Mouse (Mus musculus) layer of hippocampus, adult 2 months (tissue): Measurements from ENCODE around the gene Zc3h7b. TPM values are rescaled to one million over a fixed set of nuclear protein-coding genes. Genes with fewer than 3 reads are reported as not detected.

ENCODE experiments used
- DNase-seq, 2 experiments: peaks; one replicate each; pipeline ENCODE4 v3.0.0; 2022; ENCODE audit warnings: low spot score in 2 of 2
- H3K27ac ChIP-seq: fragments of 200-600 bp; 2 replicates; pipeline ENCODE4 v1.8.1; 2022
- H3K4me3 ChIP-seq: fragments of 200-600 bp; 2 replicates; pipeline ENCODE4 v1.8.1; 2022; ENCODE audit warnings: mild to moderate bottlenecking
- CTCF ChIP-seq: fragments of 200-600 bp; conservative IDR thresholded peaks from 2 replicates; pipeline ENCODE4 v1.8.1; 2022; ENCODE audit warnings: antibody characterized with exemption, mild to moderate bottlenecking, moderate library complexity
- total RNA-seq, 2 experiments: library from RNA; stranded (reverse); gene quantifications; 2 replicates each; pipeline ENCODE4 v1.2.3; 2021

Zc3h7b gene
- total RNA-seq, 2 experiments from 2014 or later: 140 to 145 TPM

DNA sequence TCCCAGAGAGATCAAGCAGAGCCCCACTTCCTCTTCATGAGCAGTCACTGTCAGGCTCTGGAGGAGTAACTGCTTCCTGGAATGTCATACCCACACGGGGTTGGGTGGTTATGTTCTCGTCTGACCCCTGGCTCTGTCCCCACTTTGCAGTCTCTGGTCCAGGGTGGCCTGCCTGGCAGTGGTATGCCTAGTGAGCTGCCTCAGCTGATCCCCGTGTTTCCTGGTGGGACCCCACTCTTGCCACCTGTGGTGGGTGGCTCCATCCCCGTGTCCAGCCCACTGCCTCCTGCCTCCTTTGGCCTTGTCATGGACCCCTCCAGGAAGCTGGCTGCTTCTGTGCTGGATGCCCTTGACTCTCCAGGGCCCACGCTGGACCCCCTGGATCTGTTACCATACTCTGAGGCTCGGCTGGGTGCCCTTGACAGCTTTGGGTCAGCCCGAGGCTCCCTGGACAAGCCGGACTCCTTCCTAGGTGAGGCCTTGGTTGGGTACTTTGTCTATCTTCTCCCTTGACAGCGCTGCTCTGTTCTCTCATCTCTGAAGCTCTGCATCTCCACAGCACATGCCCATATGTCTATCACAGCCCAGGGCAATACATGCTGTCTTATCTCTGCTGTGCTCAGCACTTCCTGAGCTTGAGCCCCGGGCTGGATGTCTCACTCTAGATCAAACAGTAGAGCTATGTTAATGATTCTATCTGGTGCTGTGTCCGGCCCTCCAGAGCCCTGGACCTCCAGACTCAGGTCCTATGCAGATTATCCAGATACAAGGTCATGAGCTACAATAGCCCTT lies 32.0 kb downstream of the Zc3h7b start:
- no peak overlapping the region for H3K4me3 ChIP-seq
- no peak for TF ChIP-seq CTCF

DNA sequence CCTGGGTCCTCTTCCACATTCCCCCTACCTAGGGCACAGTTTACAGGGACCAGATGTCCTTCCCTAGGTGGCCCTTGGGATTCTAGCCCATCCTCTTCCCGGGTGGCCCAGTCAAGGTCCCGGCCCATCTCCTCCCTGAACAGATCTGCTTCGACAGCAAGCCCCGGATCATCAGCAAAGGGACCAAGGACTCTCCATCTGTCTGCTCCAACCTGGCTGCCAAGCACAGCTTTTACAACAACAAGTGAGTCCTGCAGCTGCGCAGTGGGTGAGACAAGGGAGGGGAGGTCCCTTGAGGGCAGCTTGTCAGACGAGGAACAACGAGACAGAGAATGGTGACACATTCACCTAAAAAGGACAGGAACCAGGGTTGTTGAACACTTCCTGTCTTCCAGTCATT lies 37.0 kb downstream of the Zc3h7b start:
- peak in 1 of 2 experiments; percentile 50 for DNase-seq
- no peak for TF ChIP-seq CTCF

More for the DNA sequence above, 32.0 kb downstream of the Zc3h7b start:
- H3K27ac ChIP-seq: no peak overlapping the region
- DNase-seq: no peak

DNA sequence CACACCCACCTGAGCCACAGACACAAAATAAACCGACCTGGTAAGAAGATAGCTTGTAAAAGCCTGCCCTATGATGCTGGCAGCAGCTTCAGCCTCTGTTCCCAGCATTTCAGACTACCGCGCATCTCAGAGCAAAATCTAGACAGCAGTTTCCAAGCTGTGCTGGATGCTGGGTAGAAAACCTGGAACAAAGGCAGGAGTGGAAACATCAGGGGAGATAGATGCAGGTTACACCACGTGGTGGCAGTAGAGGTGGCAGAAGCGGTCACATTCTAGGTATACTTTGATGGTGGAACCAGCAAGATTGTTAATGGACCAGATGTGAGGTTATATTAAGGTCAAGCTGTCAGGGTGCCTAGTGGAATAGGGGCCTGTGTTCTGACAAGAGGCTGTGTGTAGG lies 39.9 kb downstream of the Zc3h7b start:
- H3K27ac ChIP-seq: no peak overlapping the region
- no peak for DNase-seq
- H3K4me3 ChIP-seq: no peak overlapping the region
- TF ChIP-seq CTCF: peak; percentile 49

More for the DNA sequence above, 37.0 kb downstream of the Zc3h7b start:
- H3K27ac ChIP-seq: peak overlapping the region; percentile 51; the same call in 1 of the 2 replicates
- no peak overlapping the region for H3K4me3 ChIP-seq

DNA sequence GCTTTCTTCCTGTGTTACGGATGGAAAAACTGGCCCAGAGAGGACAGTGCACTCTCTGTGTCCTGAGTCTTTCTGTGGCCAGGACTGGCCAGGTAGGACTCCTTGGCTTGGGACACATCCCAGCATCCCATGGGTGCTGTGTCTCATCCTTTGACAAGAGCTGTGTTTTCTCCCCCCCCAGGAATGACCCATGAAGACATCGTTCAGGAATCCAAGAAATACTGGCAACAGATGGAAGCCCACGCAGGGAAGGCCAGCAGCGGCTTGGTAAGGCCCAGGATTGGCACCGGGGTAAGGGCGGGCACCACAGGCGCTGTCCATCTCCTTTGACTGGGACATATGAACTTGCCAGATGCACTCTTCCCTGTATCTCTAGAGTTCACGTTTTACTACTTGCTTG lies 40.8 kb downstream of the Zc3h7b start:
- no peak for DNase-seq
- Histone ChIP-seq H3K4me3 (no peak overlapping the region), H3K27ac (no peak overlapping the region)
- TF ChIP-seq CTCF: no peak

- no peak for TF ChIP-seq CTCF
- DNase-seq: no peak
- Histone ChIP-seq H3K4me3 (no peak overlapping the region), H3K27ac (no peak overlapping the region)
Observed at GRCm38 (mm10) chr15:81787525-81787924, 42.7 kb downstream of the Zc3h7b start.

- DNase-seq: no peak
- TF ChIP-seq CTCF: no peak
- H3K4me3 ChIP-seq: no peak overlapping the region
- no peak overlapping the region for H3K27ac ChIP-seq
Observed at GRCm38 (mm10) chr15:81792444-81792843, 47.6 kb downstream of the Zc3h7b start.

- no peak for DNase-seq
- Histone ChIP-seq H3K27ac (peak overlapping the region; percentile 0; the same call in 1 of the 2 replicates), H3K4me3 (no peak overlapping the region)
- peak; percentile 68 for TF ChIP-seq CTCF
Observed at GRCm38 (mm10) chr15:81796228-81796627, 51.4 kb downstream of the Zc3h7b start.

DNA sequence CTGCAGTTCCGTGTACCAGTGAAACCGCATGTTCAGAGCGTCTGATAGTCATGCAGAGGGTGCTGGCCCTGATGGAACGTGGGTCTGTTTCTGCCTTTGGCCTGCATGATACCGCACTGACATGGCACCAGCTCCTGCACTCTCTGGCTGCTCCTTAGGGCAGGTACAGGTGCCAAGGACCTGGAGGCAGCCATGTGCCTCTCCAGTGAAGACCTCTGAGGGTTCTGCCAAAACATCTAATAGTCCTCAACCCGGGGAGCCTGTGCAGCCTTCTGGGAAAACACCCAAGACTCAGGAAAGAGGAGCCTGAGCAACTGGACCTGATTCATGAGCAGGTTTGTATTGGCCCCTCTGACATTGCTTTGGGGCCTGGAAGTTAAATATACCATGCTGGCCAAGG lies 53.0 kb downstream of the Zc3h7b start:
- TF ChIP-seq CTCF: no peak
- no peak overlapping the region for H3K4me3 ChIP-seq
- H3K27ac ChIP-seq: 0 out of 2 replicates have a peak overlapping the region, but pooled peaks have one; percentile 28
- no peak for DNase-seq

DNA sequence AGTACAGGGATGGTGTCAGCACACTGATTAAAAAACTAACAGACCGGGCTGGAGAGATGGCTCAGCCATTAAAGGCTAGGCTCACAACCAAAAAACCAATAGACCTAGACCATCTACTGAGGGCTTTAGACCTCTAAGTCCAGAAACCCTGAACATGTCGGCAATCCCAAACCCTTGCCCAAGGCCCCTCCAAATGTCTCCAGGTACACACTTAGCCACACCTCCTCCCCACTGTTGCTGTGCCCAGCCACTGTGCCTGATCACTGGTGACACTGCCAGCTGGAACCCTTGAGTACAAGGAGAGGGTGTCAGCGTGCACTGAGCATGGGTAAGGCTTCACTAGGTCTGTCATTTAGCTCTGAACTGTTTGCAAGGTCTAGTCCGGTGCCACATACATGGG lies 53.6 kb downstream of the Zc3h7b start:
- no peak for TF ChIP-seq CTCF
- no peak overlapping the region for H3K4me3 ChIP-seq
- no peak overlapping the region for H3K27ac ChIP-seq
- no peak for DNase-seq

DNA sequence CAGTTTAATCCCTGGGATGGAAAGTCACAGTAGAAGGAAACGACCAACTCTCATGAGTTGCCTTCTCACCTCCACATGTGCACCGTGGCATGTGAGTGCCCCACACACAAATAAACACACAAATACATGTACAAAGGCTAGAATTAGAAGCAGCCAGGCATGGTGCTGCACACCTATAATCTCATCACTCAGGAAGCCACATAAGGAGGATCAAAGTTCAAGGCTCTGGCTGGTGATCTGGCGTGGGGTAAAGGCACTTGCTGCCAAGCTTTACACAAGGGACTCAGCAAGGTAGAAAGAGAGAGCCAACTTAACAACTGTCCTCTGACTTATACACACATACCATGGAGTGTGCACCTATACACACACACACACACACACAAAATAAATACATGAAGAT lies 55.5 kb downstream of the Zc3h7b start:
- DNase-seq: no peak
- no peak for TF ChIP-seq CTCF
- Histone ChIP-seq H3K4me3 (no peak overlapping the region), H3K27ac (no peak overlapping the region)

DNA sequence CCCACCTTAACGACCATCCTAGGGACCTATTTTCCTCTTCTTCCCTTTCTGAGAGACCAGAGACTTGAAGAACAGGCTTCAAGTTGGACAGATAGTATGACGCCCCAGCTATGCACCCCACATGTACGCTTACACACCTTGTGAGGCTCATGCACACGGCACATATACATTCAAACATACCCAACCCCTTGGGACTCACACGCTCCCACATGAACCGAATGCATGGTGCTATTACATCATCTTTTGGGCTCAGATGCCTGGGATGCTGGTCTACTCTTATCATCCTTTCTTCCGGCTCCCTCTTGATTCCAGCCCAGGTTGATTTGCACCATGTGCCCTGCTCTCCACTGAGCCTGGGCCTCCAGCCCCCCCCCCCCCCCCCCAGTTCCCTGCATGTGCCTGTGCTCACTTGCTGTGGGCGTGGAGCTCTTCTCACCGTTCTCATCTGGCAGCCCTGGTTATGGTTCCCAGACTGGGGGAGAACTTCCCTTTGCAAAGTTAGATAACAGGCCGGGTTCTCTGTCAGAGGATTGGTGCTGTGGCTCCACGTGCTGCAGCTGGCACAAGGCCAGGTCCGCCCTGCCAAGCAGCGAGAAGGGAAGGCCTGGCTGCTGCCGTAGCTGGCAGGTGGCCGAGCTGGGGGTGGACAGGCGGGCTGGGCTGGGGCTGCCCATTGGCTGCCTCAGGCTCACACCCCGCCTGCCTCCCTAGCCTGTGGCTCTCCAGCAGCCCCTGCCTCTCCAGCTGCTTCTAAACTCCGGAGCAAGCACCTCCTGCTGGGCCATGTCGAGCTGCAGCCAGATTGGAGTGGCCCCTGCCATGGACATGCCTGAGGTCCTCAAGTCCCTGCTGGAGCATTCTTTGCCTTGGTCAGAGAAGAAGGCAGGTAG lies 57.4 kb downstream of the Zc3h7b start, which contains the start of gene Tef:
Gene Tef (plus strand): TSS at position 421 of the 890 bp plus-strand sequence.
- DNase-seq: peak; percentile 100
- TF ChIP-seq CTCF: peak; percentile 57
- peak within 1 kb of the TSS; percentile 98 for H3K27ac ChIP-seq

GRCm38 (mm10) chr15:81802941-81803351 lies 58.1 kb downstream of the Zc3h7b start:
- peak; percentile 38 to 60 for DNase-seq
- peak overlapping the region; percentile 93 for H3K4me3 ChIP-seq
- no peak for TF ChIP-seq CTCF
- peak overlapping the region; percentile 98 for H3K27ac ChIP-seq

More for the DNA sequence above, 57.4 kb downstream of the Zc3h7b start, which contains the start of gene Tef:
- peak within 1 kb of the TSS; percentile 93 for H3K4me3 ChIP-seq

GRCm38 (mm10) chr15:81803425-81803951 lies 58.6 kb downstream of the Zc3h7b start:
- no peak for TF ChIP-seq CTCF
- H3K27ac ChIP-seq: peak overlapping the region; percentile 98
- DNase-seq: no peak
- H3K4me3 ChIP-seq: peak overlapping the region; percentile 93
